Mouse (Mus musculus): ENCODE data around the gene Bax. TPM values are rescaled to one million over a fixed set of nuclear protein-coding genes. Genes with fewer than 3 reads are reported as not detected.
"Not testable (repeated sequence)": the region's sequence is repeated elsewhere in the genome, so short reads cannot be mapped to it uniquely, and the experiment has no call there.

Gene Bax
- polyA plus RNA-seq, 1 experiment from 2014 or later, result 70.3 TPM

DNA sequence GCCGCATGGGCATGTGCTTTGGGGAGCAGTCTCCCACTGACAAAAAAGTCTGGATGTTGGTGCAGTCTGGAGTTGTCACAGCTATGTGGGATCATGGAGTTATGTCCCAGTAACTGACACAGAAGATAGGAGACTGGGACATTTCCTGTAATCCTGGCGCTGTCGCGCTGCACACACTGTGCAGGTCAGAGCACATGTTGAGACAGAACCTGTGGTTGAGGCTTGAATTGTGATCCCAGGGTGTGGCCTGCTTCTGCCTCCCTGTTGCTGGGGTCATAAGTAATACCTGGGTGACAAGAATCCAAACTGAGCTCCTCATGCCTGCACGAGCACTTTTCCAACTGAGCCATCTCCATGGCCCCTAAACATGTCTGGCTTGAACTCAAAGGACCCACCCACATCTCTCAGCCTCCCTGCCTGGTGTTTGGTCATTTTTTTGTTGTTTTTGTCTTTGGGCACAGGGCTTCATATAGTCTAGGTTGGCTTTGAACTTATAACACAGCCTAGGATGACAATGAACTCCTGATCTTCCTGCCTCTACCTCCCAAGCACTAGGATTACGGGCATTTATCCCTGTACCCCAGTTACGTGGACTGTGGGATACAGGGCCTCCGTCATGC, 25.6 kb upstream of the Bax start:
- ATAC-seq (ENCODE audit: insufficient read depth), result no peak
- Histone ChIP-seq H3K36me3 (replicated peaks) (peaks cover 54% of the 10 kb centered on the region), H3K9ac (no peak overlapping the region), H3K27me3 (no peaks in the 10 kb centered on the region), H3K9me3 (replicated peaks) (no peaks in the 10 kb centered on the region), H3K4me1 (replicated peaks) (peaks cover 56% of the 10 kb centered on the region), H3K27ac (replicated peaks) (no peak overlapping the region), H3K4me3 (replicated peaks) (no peak overlapping the region), H3K4me2 (no peak overlapping the region)
- WGBS (ENCODE audit: insufficient replicate concordance), result 88% methylated on average over 8 of the region's 8 CpGs

GRCm38 (mm10) chr7:45491264-45491663, 24.6 kb upstream of the Bax start:
- ATAC-seq (ENCODE audit: insufficient read depth), result peak; percentile 51; the same call in 1 of the 2 replicates
- Histone ChIP-seq H3K9ac (peak overlapping the region; percentile 21; the same call in 1 of the 2 replicates), H3K4me2 (peak overlapping the region; percentile 46), H3K36me3 (replicated peaks) (peaks cover 43% of the 10 kb centered on the region), H3K4me1 (replicated peaks) (peaks cover 66% of the 10 kb centered on the region), H3K27ac (replicated peaks) (peak overlapping the region; percentile 76), H3K4me3 (replicated peaks) (no peak overlapping the region), H3K27me3 (no peaks in the 10 kb centered on the region), H3K9me3 (replicated peaks) (no peaks in the 10 kb centered on the region)
- 11% methylated on average over 3 of the region's 3 CpGs for WGBS (ENCODE audit: insufficient replicate concordance)

DNA sequence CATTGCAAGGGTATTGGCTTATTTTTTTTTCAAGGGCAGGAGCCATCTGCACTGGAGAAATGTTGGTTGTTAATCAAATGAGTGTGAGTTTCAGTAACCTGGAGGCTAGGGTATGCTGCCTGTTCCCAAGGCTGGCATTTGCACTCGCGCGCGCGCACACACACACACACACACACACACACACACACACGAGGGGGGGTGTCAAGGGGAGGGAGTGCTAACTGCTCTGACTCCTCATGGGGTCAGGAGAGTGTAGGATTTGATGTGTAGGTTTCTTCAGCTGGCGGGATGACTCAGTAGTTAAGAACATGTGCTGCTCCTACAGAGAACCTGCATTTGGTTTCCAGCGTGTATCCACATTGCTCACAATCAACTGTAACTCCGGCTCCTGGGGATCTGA, 24.1 kb upstream of the Bax start:
- Histone ChIP-seq H3K4me1 (replicated peaks) (peaks cover 70% of the 10 kb centered on the region), H3K4me3 (replicated peaks) (no peak overlapping the region), H3K27ac (replicated peaks) (peak overlapping the region; percentile 76), H3K27me3 (no peaks in the 10 kb centered on the region), H3K9ac (0 out of 2 replicates have a peak overlapping the region, but pooled peaks have one; percentile 8), H3K9me3 (replicated peaks) (no peaks in the 10 kb centered on the region), H3K4me2 (peak overlapping the region; percentile 46), H3K36me3 (replicated peaks) (peaks cover 39% of the 10 kb centered on the region)
- ATAC-seq (ENCODE audit: insufficient read depth), result no peak
- WGBS (ENCODE audit: insufficient replicate concordance), result 56% methylated on average over 9 of the region's 9 CpGs

DNA sequence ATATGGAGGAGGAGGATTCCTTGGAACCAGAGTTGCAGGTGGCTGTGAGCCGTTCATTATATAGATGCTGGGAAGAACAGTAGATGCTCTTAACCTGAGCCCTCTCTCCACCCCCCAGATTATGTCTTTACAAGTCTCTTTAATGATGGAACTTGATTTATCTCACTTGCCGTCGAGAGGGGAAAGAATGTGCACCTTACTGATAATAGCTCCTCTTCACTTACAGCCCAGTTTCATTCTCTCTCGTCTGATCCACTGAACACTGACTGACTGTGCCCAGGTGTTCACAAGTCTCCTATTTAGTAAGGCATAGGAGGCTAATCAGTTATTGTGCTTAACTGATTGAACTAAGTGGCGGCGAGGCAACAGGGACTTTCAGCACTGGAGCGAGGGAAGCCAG, 22.9 kb upstream of the Bax start:
- H3K4me1 ChIP-seq (replicated peaks), result peaks cover 70% of the 10 kb centered on the region
- H3K27me3 ChIP-seq, result no peaks in the 10 kb centered on the region
- H3K27ac ChIP-seq (replicated peaks), result no peak overlapping the region
- 27% methylated on average over 7 of the region's 7 CpGs for WGBS (ENCODE audit: insufficient replicate concordance)
- no peaks in the 10 kb centered on the region for H3K9me3 ChIP-seq (replicated peaks)
- ATAC-seq (ENCODE audit: insufficient read depth), result peak; percentile 44
- no peak overlapping the region for H3K4me3 ChIP-seq (replicated peaks)
- H3K9ac ChIP-seq, result no peak overlapping the region
- H3K4me2 ChIP-seq, result peak overlapping the region; percentile 76
- peaks cover 26% of the 10 kb centered on the region for H3K36me3 ChIP-seq (replicated peaks)

DNA sequence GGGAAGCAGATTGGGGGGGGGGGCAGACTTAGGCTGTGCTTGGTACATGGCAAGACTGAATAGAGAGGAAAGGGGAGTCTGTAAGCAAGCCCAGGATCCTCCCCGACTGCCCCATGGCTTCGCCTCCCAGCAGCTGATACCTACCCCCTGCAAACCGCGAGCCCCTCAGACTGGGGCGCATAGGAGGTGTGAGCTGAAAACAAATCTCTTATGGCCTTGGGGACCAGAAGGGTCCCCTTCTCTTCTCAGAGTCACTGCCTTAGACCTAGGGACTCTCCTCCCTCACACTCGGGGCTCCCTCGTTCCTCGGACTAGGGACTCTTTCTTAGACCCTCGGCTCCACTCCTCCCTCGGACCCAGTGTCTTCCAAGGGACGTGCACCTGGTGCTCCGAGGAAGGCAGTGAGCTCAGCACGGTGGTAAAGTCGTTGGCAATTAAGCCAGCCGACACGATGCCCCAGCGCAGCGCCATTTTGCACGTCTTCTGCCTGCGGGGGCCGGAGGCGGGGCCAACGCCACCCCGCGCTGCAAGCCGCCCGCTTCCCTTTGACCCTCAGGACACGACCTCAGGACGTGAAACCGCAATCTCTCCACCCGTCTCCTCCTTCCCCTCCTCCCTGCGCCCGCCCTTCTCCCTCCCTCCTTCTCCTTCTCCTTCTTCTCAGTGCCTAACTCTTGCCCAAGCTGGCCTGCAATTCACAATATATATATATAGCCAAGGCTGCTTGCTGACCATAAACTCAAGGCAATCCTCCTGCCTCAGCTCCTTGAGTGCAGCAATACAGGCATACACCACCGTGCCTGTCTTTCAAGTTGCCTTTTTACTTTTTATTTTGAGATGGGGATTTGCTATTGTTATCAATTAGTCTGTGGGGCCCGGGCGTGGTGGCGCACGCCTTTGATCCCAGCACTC, 21.9 kb upstream of the Bax start, which contains the start of gene Dhdh:
Dhdh (minus strand) TSS at position 513 of the 912 bp plus-strand sequence.
- peak within 1 kb of the TSS; percentile 34 for H3K27ac ChIP-seq (replicated peaks)
- H3K36me3 ChIP-seq (replicated peaks), result peaks cover 16% of the 10 kb centered on the region
- H3K9me3 ChIP-seq (replicated peaks), result no peaks in the 10 kb centered on the region
- WGBS (ENCODE audit: insufficient replicate concordance), result 5% methylated on average over 38 of the region's 38 CpGs
- no peaks in the 10 kb centered on the region for H3K27me3 ChIP-seq
- H3K4me3 ChIP-seq (replicated peaks), result peak within 1 kb of the TSS; percentile 62
- H3K4me1 ChIP-seq (replicated peaks), result peaks cover 67% of the 10 kb centered on the region
- ATAC-seq (ENCODE audit: insufficient read depth), result peak; percentile 59
- H3K9ac ChIP-seq, result peak within 1 kb of the TSS; percentile 56; the same call in 1 of the 2 replicates
- peak within 1 kb of the TSS; percentile 76 for H3K4me2 ChIP-seq

- Histone ChIP-seq H3K4me3 (replicated peaks) (peak overlapping the region; percentile 62), H3K9ac (peak overlapping the region; percentile 56; the same call in 1 of the 2 replicates), H3K4me1 (replicated peaks) (peaks cover 71% of the 10 kb centered on the region), H3K4me2 (peak overlapping the region; percentile 76), H3K27ac (replicated peaks) (no peak overlapping the region), H3K9me3 (replicated peaks) (no peaks in the 10 kb centered on the region), H3K27me3 (no peaks in the 10 kb centered on the region), H3K36me3 (replicated peaks) (peaks cover 9% of the 10 kb centered on the region)
- WGBS (ENCODE audit: insufficient replicate concordance), result 62% methylated on average over 11 of the region's 11 CpGs
- ATAC-seq (ENCODE audit: insufficient read depth), result 0 out of 2 replicates have a peak, but pooled peaks have one; percentile 1
Measured at GRCm38 (mm10) chr7:45487861-45488292, 21.2 kb upstream of the Bax start.

- Histone ChIP-seq H3K27ac (replicated peaks) (no peak within 1 kb of the TSS), H3K4me2 (peak within 1 kb of the TSS; percentile 76; the same call in 1 of the 2 replicates), H3K36me3 (replicated peaks) (no peaks in the 10 kb centered on the region), H3K27me3 (no peaks in the 10 kb centered on the region), H3K4me1 (replicated peaks) (peaks cover 70% of the 10 kb centered on the region), H3K4me3 (replicated peaks) (no peak within 1 kb of the TSS), H3K9me3 (replicated peaks) (no peaks in the 10 kb centered on the region), H3K9ac (no peak within 1 kb of the TSS)
- WGBS (ENCODE audit: insufficient replicate concordance), result 77% methylated on average over 12 of the region's 12 CpGs
- ATAC-seq (ENCODE audit: insufficient read depth), result no peak
Measured at GRCm38 (mm10) chr7:45486761-45487415, 20.2 kb upstream of the Bax start, which contains the start of gene Gm45808. TSS of gene Gm45808 (minus strand) at chr7:45486811.

GRCm38 (mm10) chr7:45486158-45486557, 19.5 kb upstream of the Bax start:
- H3K27me3 ChIP-seq, result no peaks in the 10 kb centered on the region
- H3K4me3 ChIP-seq (replicated peaks), result no peak overlapping the region
- H3K9me3 ChIP-seq (replicated peaks), result no peaks in the 10 kb centered on the region
- no peaks in the 10 kb centered on the region for H3K36me3 ChIP-seq (replicated peaks)
- no peak overlapping the region for H3K9ac ChIP-seq
- no peak overlapping the region for H3K27ac ChIP-seq (replicated peaks)
- H3K4me2 ChIP-seq, result 0 out of 2 replicates have a peak overlapping the region, but pooled peaks have one; percentile 10
- no peak for ATAC-seq (ENCODE audit: insufficient read depth)
- WGBS (ENCODE audit: insufficient replicate concordance), result 14% methylated on average over 7 of the region's 7 CpGs
- H3K4me1 ChIP-seq (replicated peaks), result peaks cover 67% of the 10 kb centered on the region

DNA sequence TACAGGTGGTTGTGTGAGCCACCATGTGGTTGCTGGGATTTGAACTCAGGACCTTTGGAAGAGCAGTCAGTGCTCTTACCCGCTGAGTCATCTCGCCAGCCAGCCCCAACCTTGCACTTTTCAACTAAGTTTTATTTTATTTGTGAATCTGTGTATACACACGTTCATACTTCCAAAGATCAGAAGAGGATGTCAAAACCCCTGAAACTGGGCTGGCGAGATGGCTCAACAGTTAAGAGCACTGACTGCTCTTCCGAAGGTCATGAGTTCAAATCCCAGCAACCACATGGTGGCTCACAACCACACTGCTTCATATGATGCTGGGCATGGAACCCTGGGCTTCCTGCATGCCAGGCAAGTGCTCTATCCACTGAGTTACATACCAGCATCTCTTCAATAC, 18.3 kb upstream of the Bax start:
- 83% methylated on average over 5 of the region's 5 CpGs for WGBS (ENCODE audit: insufficient replicate concordance)
- H3K4me3 ChIP-seq (replicated peaks); H3K4me2 ChIP-seq; H3K27me3 ChIP-seq; ATAC-seq (ENCODE audit: insufficient read depth); H3K36me3 ChIP-seq (replicated peaks); H3K27ac ChIP-seq (replicated peaks); H3K9me3 ChIP-seq (replicated peaks); H3K9ac ChIP-seq: not testable (repeated sequence)
- H3K4me1 ChIP-seq (replicated peaks), result peaks cover 55% of the 10 kb centered on the region

DNA sequence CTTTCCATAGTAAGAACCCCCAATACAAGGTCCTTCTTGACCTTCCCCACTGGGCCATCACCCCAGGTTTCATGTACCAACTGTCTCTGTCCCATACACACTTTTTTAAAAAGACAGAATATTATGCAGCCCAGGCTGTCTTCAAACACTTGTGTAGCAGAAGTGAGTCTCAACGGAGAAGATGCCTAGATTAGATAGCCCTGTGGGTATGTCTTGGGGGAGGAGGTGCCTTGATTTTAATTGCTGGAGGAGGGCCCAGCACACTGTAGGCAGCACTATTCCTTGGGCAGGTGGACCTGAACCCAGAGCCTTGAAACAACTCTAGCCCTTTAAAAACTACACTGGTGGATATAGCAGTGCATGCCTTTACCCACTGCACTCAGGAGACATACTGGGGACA, 15.5 kb upstream of the Bax start:
- no peak overlapping the region for H3K4me3 ChIP-seq (replicated peaks)
- WGBS (ENCODE audit: insufficient replicate concordance), result 12% methylated on average over 1 of the region's 1 CpGs

More for the DNA sequence above, 15.5 kb upstream of the Bax start:
- H3K27me3 ChIP-seq, result no peaks in the 10 kb centered on the region
- H3K4me2 ChIP-seq, result no peak overlapping the region
- H3K4me1 ChIP-seq (replicated peaks), result peaks cover 32% of the 10 kb centered on the region
- H3K9me3 ChIP-seq (replicated peaks), result no peaks in the 10 kb centered on the region
- no peak overlapping the region for H3K27ac ChIP-seq (replicated peaks)
- ATAC-seq (ENCODE audit: insufficient read depth), result no peak
- no peak overlapping the region for H3K9ac ChIP-seq
- 0 out of 2 replicates have a peak, but pooled peaks cover 6% of the 10 kb centered on the region for H3K36me3 ChIP-seq (replicated peaks)

Data from liver, embryonic 15.5 days (tissue).